Mouse (Mus musculus) neural tube, embryonic 11.5 days (tissue): ENCODE results near the gene 2700097O09Rik. TPM values are rescaled to one million over a fixed set of nuclear protein-coding genes. Genes with fewer than 3 reads are reported as not detected.

ENCODE experiments used
- ATAC-seq: fragments of 200-750 bp; cut with Nextera tagmentation; 2 replicates; pipeline ENCODE4 v1.8.0; 2017; ENCODE audit warnings: moderate number of reproducible peaks, mild to moderate bottlenecking, moderate TSS enrichment, moderate library complexity; ENCODE audit not compliant: insufficient read depth, low FRiP score, low TSS enrichment
- DNase-seq: peaks from one replicate; pipeline ENCODE4 v3.0.0-alpha.2; 2015; ENCODE audit warnings: low spot score
- H3K27ac ChIP-seq: fragments of 300-500 bp; sonication (generic); 2 replicates; pipeline ENCODE4 v1.5.1; 2014; ENCODE audit warnings: low read depth, mild to moderate bottlenecking, low read length
- H3K27me3 ChIP-seq: fragments of 300-500 bp; sonication (generic); 2 replicates; pipeline ENCODE4 v1.6.1; 2014; ENCODE audit warnings: mild to moderate bottlenecking, low read length, mixed read lengths; ENCODE audit not compliant: control insufficient read depth, insufficient read depth
- H3K36me3 ChIP-seq: fragments of 300-500 bp; sonication (generic); 2 replicates; pipeline ENCODE4 v1.6.1; 2014; ENCODE audit warnings: mild to moderate bottlenecking, low read length, moderate library complexity, mixed read lengths; ENCODE audit not compliant: control insufficient read depth, insufficient read depth
- H3K4me1 ChIP-seq: fragments of 300-500 bp; sonication (generic); 2 replicates; pipeline ENCODE4 v1.6.1; 2014; ENCODE audit warnings: low read length, mixed read lengths; ENCODE audit not compliant: control insufficient read depth, insufficient read depth
- H3K4me2 ChIP-seq: fragments of 300-500 bp; sonication (generic); 2 replicates; pipeline ENCODE4 v1.6.1; 2014; ENCODE audit warnings: low read depth, mild to moderate bottlenecking, moderate library complexity
- H3K4me3 ChIP-seq: fragments of 300-500 bp; sonication (generic); 2 replicates; pipeline ENCODE4 v1.5.1; 2014; ENCODE audit warnings: low read depth, low read length
- H3K9ac ChIP-seq: fragments of 300-500 bp; sonication (generic); 2 replicates; pipeline ENCODE4 v1.6.1; 2014; ENCODE audit warnings: mild to moderate bottlenecking, low read length
- H3K9me3 ChIP-seq: fragments of 300-500 bp; sonication (generic); 2 replicates; pipeline ENCODE4 v1.6.1; 2016; ENCODE audit warnings: low read length; ENCODE audit not compliant: control insufficient read depth
- WGBS: fragments of 180-500 bp; shearing (Covaris S2); extraction: QIAGEN DNeasy Blood & Tissue Kit; methylation state at CpG from one replicate; pipeline ENCODE4 v1.1.7; 2014; 5-methylcytosine and 5-hydroxymethylcytosine counted together
- polyA plus RNA-seq: library from polyadenylated mRNA; unstranded; fragments of >200 nt; fragmentation: Nextera tagmentation; extraction: Ambion mirVana; gene quantifications from 2 replicates; pipeline ENCODE4 v1.2.1, GENCODE M21; 2014

The 2700097O09Rik gene
- polyA plus RNA-seq, 1 experiment from 2014 or later, result 33.6 TPM

DNA sequence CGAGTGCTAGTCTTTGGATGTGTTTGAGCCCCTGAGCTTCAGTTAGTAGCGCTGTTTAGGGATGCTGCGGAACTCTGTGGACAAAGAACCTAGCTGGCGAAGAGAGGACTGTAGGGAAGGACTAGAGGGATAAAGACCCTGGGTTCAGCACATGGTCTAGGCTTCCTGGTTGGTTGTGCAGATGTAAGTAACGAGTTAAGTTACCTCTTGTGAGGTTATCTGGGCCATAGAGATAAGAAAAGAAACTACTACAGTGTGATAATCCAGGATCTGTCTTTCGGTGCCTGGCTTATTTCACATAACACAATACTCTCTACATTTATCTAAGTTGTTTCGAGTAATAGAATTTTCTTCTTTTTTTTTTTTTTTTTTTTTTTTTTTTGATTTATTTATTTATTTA, 6.2 kb downstream of the 2700097O09Rik start:
- H3K4me3 ChIP-seq, result no peak overlapping the region
- no peaks in the 10 kb centered on the region for H3K36me3 ChIP-seq
- DNase-seq, result no peak
- H3K9ac ChIP-seq, result no peak overlapping the region
- H3K4me2 ChIP-seq, result no peak overlapping the region
- no peaks in the 10 kb centered on the region for H3K9me3 ChIP-seq
- ATAC-seq, result no peak
- 93% methylated on average over 7 of the region's 7 CpGs for WGBS
- H3K27ac ChIP-seq, result no peak overlapping the region
- H3K27me3 ChIP-seq, result no peaks in the 10 kb centered on the region
- H3K4me1 ChIP-seq, result no peaks in the 10 kb centered on the region

GRCm38 (mm10) chr12:55072495-55072894, 7.4 kb downstream of the 2700097O09Rik start:
- no peaks in the 10 kb centered on the region for H3K9me3 ChIP-seq
- H3K4me2 ChIP-seq, result no peak overlapping the region
- no peak overlapping the region for H3K9ac ChIP-seq
- H3K27ac ChIP-seq, result no peak overlapping the region
- no peaks in the 10 kb centered on the region for H3K4me1 ChIP-seq
- H3K36me3 ChIP-seq, result no peaks in the 10 kb centered on the region
- 89% methylated on average over 4 of the region's 4 CpGs for WGBS
- ATAC-seq, result no peak
- DNase-seq, result no peak
- no peaks in the 10 kb centered on the region for H3K27me3 ChIP-seq
- no peak overlapping the region for H3K4me3 ChIP-seq

- DNase-seq (no peak), ATAC-seq (no peak)
- Histone ChIP-seq H3K27ac (no peak overlapping the region), H3K9me3 (no peaks in the 10 kb centered on the region), H3K27me3 (no peaks in the 10 kb centered on the region), H3K9ac (no peak overlapping the region), H3K4me3 (no peak overlapping the region), H3K4me1 (no peaks in the 10 kb centered on the region), H3K36me3 (no peaks in the 10 kb centered on the region), H3K4me2 (no peak overlapping the region)
- 83% methylated on average over 1 of the region's 1 CpGs for WGBS
Observed at GRCm38 (mm10) chr12:55062141-55062540, 17.8 kb downstream of the 2700097O09Rik start.

GRCm38 (mm10) chr12:55061006-55061405, 18.9 kb downstream of the 2700097O09Rik start:
- 87% methylated on average over 10 of the region's 10 CpGs for WGBS
- H3K27me3 ChIP-seq, result no peaks in the 10 kb centered on the region

DNA sequence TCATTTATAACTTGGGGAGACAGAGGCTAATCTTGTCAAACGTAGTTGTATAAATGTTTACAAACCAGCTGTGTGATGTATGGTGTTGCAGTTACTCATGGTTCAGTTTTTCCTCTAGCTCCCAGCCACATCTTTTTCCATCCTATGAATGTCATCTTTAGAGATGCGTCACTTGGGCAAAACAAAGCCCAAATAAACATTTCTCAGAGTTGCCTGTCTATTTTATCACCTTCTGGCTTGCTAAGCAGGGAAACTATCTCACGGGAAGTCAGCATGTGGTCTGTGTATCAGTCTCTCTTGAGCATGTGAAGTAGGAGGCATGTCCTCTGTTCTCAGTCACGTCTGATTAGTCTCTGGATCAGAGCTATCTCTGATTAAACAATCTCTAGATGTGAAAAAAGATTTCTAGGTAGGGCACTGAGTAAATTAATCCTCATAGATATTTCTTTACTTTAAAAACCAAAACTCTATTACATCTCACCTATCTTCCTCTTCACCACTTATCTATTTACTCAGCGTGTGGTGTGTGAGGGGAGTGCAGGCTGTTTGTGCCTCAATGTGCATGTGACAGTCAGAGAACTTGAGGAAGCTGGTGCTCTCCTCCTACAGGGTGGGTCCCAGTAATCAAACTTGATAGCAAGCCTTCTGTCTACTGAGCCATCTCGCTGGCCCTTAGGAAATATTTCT, 19.6 kb downstream of the 2700097O09Rik start:
- WGBS, result 87% methylated on average over 6 of the region's 6 CpGs
- no peak overlapping the region for H3K4me2 ChIP-seq
- ATAC-seq (no peak), DNase-seq (no peak)
- H3K4me1 ChIP-seq, result no peaks in the 10 kb centered on the region
- no peaks in the 10 kb centered on the region for H3K27me3 ChIP-seq
- no peak overlapping the region for H3K4me3 ChIP-seq
- no peaks in the 10 kb centered on the region for H3K9me3 ChIP-seq
- H3K27ac ChIP-seq, result no peak overlapping the region
- H3K9ac ChIP-seq, result no peak overlapping the region
- peaks cover 2% of the 10 kb centered on the region; the same call in 1 of the 2 replicates for H3K36me3 ChIP-seq

More at GRCm38 (mm10) chr12:55061006-55061405, 18.9 kb downstream of the 2700097O09Rik start:
- DNase-seq (no peak), ATAC-seq (no peak)
- H3K9ac ChIP-seq, result no peak overlapping the region
- H3K9me3 ChIP-seq, result no peaks in the 10 kb centered on the region
- H3K4me3 ChIP-seq, result no peak overlapping the region
- H3K27ac ChIP-seq, result no peak overlapping the region
- H3K4me1 ChIP-seq, result no peaks in the 10 kb centered on the region
- H3K4me2 ChIP-seq, result no peak overlapping the region
- H3K36me3 ChIP-seq, result no peaks in the 10 kb centered on the region

DNA sequence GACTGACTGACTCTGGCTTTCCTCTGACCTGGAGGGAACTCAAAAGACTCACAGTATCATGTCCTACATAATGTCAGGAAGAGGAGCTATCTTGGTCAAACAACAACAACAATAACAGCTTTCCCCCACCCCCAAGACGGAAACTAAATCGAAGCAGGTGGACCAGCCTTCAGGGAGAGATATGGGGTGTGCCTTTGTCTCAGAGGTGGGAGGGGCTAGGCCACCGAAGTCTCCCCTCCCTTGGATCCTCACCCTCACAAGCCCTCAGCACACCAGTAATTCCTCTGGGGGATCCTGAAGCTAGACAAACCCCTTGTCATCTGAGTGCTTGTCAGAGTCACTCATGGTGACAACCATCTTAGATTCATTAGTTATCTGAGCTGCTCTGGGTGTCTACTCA, 20.1 kb downstream of the 2700097O09Rik start:
- Histone ChIP-seq H3K4me3 (no peak overlapping the region), H3K27me3 (no peaks in the 10 kb centered on the region), H3K27ac (no peak overlapping the region), H3K4me2 (no peak overlapping the region), H3K9me3 (no peaks in the 10 kb centered on the region), H3K4me1 (no peaks in the 10 kb centered on the region), H3K9ac (no peak overlapping the region), H3K36me3 (peaks cover 2% of the 10 kb centered on the region; the same call in 1 of the 2 replicates)
- DNase-seq (no peak), ATAC-seq (no peak)
- WGBS, result 80% methylated on average over 3 of the region's 3 CpGs

DNA sequence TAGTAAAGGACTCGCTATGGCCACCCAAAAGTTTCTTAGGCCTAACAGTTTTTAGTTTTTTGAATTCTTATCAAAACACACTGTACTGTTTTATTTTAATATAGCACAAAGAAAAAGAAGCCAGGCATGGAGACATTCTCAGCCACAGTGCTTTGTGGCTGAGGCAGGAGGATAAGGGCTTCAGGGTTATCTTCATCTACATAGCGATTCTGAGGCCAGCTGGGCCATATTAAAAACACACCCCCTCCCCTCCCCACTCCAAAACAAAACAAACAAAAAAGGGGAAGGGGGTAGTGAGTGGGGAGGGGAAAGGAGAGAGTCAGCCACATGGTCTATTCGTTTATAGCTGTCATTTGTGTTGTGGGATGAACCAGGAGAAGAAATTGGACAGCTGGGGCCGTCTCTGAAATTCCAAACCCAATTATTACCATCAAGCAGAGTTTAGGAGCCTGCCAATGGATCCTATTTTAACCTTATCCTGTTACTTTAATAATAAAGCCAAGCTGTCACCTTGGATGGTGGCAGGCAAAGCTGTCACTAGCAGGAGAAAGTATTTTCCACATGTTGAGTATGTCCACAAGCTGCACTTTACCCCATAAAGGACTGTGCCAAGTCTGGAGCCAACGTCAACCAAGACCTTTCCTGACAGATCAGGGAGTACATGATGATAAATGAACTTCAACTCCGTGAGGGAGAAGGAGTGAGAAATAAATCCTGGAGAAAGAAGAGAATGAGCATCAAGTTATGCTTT, 20.9 kb downstream of the 2700097O09Rik start:
- Histone ChIP-seq H3K4me2 (no peak overlapping the region), H3K9ac (no peak overlapping the region), H3K27ac (no peak overlapping the region), H3K4me1 (no peaks in the 10 kb centered on the region), H3K9me3 (no peaks in the 10 kb centered on the region), H3K27me3 (no peaks in the 10 kb centered on the region), H3K36me3 (peaks cover 2% of the 10 kb centered on the region; the same call in 1 of the 2 replicates), H3K4me3 (no peak overlapping the region)
- 67% methylated on average over 6 of the region's 6 CpGs for WGBS
- ATAC-seq (no peak), DNase-seq (no peak)

DNA sequence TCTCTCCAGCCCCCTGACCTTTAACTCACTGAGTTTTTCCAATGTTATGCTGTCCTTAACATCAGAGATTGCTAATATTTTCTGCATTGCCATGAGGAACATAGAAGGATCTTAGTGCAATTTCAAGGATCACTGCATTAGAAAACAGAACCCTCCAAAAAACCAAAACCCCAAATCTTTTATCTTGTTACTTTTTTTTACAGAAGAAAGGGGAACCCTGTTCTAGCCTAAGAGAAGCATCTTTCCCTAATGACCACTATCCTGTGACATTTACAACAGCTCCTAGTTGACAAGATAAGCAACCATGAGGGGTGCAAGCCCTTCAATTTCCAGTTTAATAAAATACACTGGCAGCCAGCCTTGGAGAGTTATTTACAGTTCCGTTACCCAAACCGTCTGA, 23.2 kb downstream of the 2700097O09Rik start:
- Histone ChIP-seq H3K27me3 (no peaks in the 10 kb centered on the region), H3K4me3 (no peak overlapping the region), H3K9ac (no peak overlapping the region), H3K27ac (no peak overlapping the region), H3K4me1 (no peaks in the 10 kb centered on the region), H3K36me3 (peaks cover 2% of the 10 kb centered on the region; the same call in 1 of the 2 replicates), H3K9me3 (no peaks in the 10 kb centered on the region), H3K4me2 (no peak overlapping the region)
- no peak for DNase-seq
- ATAC-seq, result no peak
- WGBS, result 83% methylated on average over 2 of the region's 2 CpGs
